Mouse (Mus musculus): ENCODE measurements around the gene Phf10.
"Not testable (repeated sequence)": the region's sequence is repeated elsewhere in the genome, so short reads cannot be mapped to it uniquely, and the experiment has no call there.

Gene Phf10

GRCm38 (mm10) chr17:14960951-14961556 lies at the start of gene Phf10:
Phf10 (minus strand) TSS chr17:14961273.
- DNase-seq (ENCODE audit: low read depth, low spot score) = peak; percentile 66

- DNase-seq (ENCODE audit: low read depth, low spot score) = not testable (repeated sequence)
Measured at GRCm38 (mm10) chr17:15009706-15010413, 48.8 kb upstream of the Phf10 start, which contains the start of gene Gm3435. Gm3435 (plus strand) TSS chr17:15010176.

GRCm38 (mm10) chr17:15009088-15009487 lies 48.0 kb upstream of the Phf10 start:
- not testable (repeated sequence) for DNase-seq (ENCODE audit: low read depth, low spot score)

- DNase-seq (ENCODE audit: low read depth, low spot score) = not testable (repeated sequence)
Measured at GRCm38 (mm10) chr17:15000047-15000446, 39.0 kb upstream of the Phf10 start.

GRCm38 (mm10) chr17:14994140-14994539 lies 33.1 kb upstream of the Phf10 start:
- not testable (repeated sequence) for DNase-seq (ENCODE audit: low read depth, low spot score)

- DNase-seq (ENCODE audit: low read depth, low spot score) = not testable (repeated sequence)
Measured at GRCm38 (mm10) chr17:14993139-14993832, 32.2 kb upstream of the Phf10 start.

- not testable (repeated sequence) for DNase-seq (ENCODE audit: low read depth, low spot score)
Measured at GRCm38 (mm10) chr17:14992522-14993138, 31.6 kb upstream of the Phf10 start.

GRCm38 (mm10) chr17:14990116-14990702 lies 29.1 kb upstream of the Phf10 start:
- DNase-seq (ENCODE audit: low read depth, low spot score) = not testable (repeated sequence)

- not testable (repeated sequence) for DNase-seq (ENCODE audit: low read depth, low spot score)
Measured at GRCm38 (mm10) chr17:14978362-14979038, 17.4 kb upstream of the Phf10 start, which contains the start of the genes 9030025P20Rik and Gm3417. 9030025P20Rik (plus strand) TSS chr17:14978468. Gm3417 (minus strand) TSS chr17:14978790.

GRCm38 (mm10) chr17:14977718-14978361 lies 16.8 kb upstream of the Phf10 start:
- DNase-seq (ENCODE audit: low read depth, low spot score) = not testable (repeated sequence)

GRCm38 (mm10) chr17:14968373-14968913 lies 7.4 kb upstream of the Phf10 start:
- not testable (repeated sequence) for DNase-seq (ENCODE audit: low read depth, low spot score)

- not testable (repeated sequence) for DNase-seq (ENCODE audit: low read depth, low spot score)
Measured at GRCm38 (mm10) chr17:14961557-14962154, 583 bp upstream of the Phf10 start.

- peak; percentile 35 for DNase-seq (ENCODE audit: low read depth, low spot score)
Measured at GRCm38 (mm10) chr17:14960520-14960919, 553 bp downstream of the Phf10 start.

GRCm38 (mm10) chr17:14959979-14960378 lies 1.1 kb downstream of the Phf10 start:
- no peak for DNase-seq (ENCODE audit: low read depth, low spot score)

- DNase-seq (ENCODE audit: low read depth, low spot score) = peak; percentile 24
Measured at GRCm38 (mm10) chr17:14958686-14959327, 2.3 kb downstream of the Phf10 start.

- no peak for DNase-seq (ENCODE audit: low read depth, low spot score)
Measured at GRCm38 (mm10) chr17:14953452-14953851, 7.6 kb downstream of the Phf10 start.

GRCm38 (mm10) chr17:14949161-14949827 lies 11.8 kb downstream of the Phf10 start:
- no peak for DNase-seq (ENCODE audit: low read depth, low spot score)

GRCm38 (mm10) chr17:14944551-14944950 lies 16.5 kb downstream of the Phf10 start:
- DNase-seq (ENCODE audit: low read depth, low spot score) = no peak

GRCm38 (mm10) chr17:14943729-14944059 lies 17.4 kb downstream of the Phf10 start:
- DNase-seq (ENCODE audit: low read depth, low spot score) = peak; percentile 23
